Mouse (Mus musculus) erythroblast, embryonic 14.5 days (primary cell): Measurements from ENCODE around the gene Cd276.

Experiments
- GATA1 ChIP-seq: IDR thresholded peaks from 2 replicates; pipeline ENCODE4 v1.6.1; 2012; ENCODE audit warnings: low read length, inconsistent platforms, mixed read lengths
- TAL1 ChIP-seq: IDR thresholded peaks from 3 replicates; pipeline ENCODE4 v1.6.1; 2012; ENCODE audit warnings: low read length, inconsistent platforms, mixed read lengths

DNA sequence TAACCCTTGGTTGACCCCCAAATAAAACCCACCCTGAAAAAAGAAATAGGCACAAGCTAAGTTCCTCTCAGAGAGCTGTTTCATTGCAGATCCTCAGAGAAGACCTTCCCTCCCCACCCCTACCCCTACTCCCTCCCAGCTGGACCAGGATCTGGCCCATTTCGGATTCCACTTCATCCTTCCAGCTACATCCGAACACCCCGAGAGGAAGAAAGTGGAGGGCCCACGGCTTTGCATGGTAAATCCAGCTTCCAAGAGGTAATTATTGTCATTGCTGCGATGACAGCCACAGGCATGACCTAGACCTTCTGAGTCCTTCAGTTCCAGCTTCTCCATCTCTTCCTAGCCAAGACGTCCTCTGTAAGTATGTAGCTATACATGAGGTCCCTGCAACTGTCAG lies 4.3 kb downstream of the Cd276 start:
- TF ChIP-seq GATA1 = no peak
- no peak for TF ChIP-seq TAL1
